Mouse (Mus musculus) granulocyte monocyte progenitor cell, adult 5-6 weeks (primary cell): ENCODE measurements around the gene Idh2. TPM values are rescaled to one million over a fixed set of nuclear protein-coding genes. Genes with fewer than 3 reads are reported as not detected.

Experiments
- ATAC-seq: replicated peaks from 2 replicates; pipeline ENCODE4 v1.8.0; 2016; ENCODE audit warnings: mild to moderate bottlenecking, moderate TSS enrichment, inconsistent platforms; ENCODE audit not compliant: poor library complexity, severe bottlenecking
- total RNA-seq, 2 experiments: library from RNA; stranded (forward) in 1 of 2; stranded (reverse) in 1 of 2; fragments of 200-712, 200-1000 nt in 1 of 2; fragments of >200 nt in 1 of 2; fragmentation: Nextera tagmentation in 1 of 2; gene quantifications; 2 replicates each; pipeline ENCODE4 v1.2.3; 2014 to 2017

Idh2 gene
- total RNA-seq, 2 experiments from 2014 or later: 259 to 368 TPM

GRCm38 (mm10) chr7:80090191-80091003 is 24.8 kb downstream of the Idh2 start:
- no peak for ATAC-seq

- no peak for ATAC-seq
These were observed 27.0 kb downstream of the Idh2 start for GRCm38 (mm10) chr7:80088191-80088590.

GRCm38 (mm10) chr7:80085970-80086715 is 29.0 kb downstream of the Idh2 start:
- no peak for ATAC-seq

GRCm38 (mm10) chr7:80084484-80084931 is 30.7 kb downstream of the Idh2 start:
- peak; percentile 48 for ATAC-seq

GRCm38 (mm10) chr7:80081586-80082554 is 33.3 kb downstream of the Idh2 start:
- ATAC-seq: no peak

- peak; percentile 67 for ATAC-seq
These were observed 36.3 kb downstream of the Idh2 start for GRCm38 (mm10) chr7:80078792-80079301.

- ATAC-seq: no peak
These were observed 37.4 kb downstream of the Idh2 start for GRCm38 (mm10) chr7:80077801-80078200.

- ATAC-seq: no peak
These were observed 38.1 kb downstream of the Idh2 start for GRCm38 (mm10) chr7:80076961-80077716.

GRCm38 (mm10) chr7:80075946-80076583 is 39.1 kb downstream of the Idh2 start:
- no peak for ATAC-seq

GRCm38 (mm10) chr7:80074921-80075441 is 40.2 kb downstream of the Idh2 start:
- ATAC-seq: peak; percentile 70

- no peak for ATAC-seq
These were observed 41.7 kb downstream of the Idh2 start for GRCm38 (mm10) chr7:80073506-80073905.

GRCm38 (mm10) chr7:80072297-80072696 is 42.9 kb downstream of the Idh2 start:
- no peak for ATAC-seq

- no peak for ATAC-seq
These were observed 44.0 kb downstream of the Idh2 start for GRCm38 (mm10) chr7:80071209-80071608.

GRCm38 (mm10) chr7:80069615-80070327 is 45.4 kb downstream of the Idh2 start:
- ATAC-seq: peak; percentile 16

GRCm38 (mm10) chr7:80068341-80068740 is 46.9 kb downstream of the Idh2 start:
- ATAC-seq: no peak

- ATAC-seq: no peak
These were observed 48.3 kb downstream of the Idh2 start for GRCm38 (mm10) chr7:80066675-80067455.

- ATAC-seq: no peak
These were observed 49.9 kb downstream of the Idh2 start for GRCm38 (mm10) chr7:80065250-80065649.
